Mouse (Mus musculus): ENCODE measurements around the gene Slc41a2.

DNA sequence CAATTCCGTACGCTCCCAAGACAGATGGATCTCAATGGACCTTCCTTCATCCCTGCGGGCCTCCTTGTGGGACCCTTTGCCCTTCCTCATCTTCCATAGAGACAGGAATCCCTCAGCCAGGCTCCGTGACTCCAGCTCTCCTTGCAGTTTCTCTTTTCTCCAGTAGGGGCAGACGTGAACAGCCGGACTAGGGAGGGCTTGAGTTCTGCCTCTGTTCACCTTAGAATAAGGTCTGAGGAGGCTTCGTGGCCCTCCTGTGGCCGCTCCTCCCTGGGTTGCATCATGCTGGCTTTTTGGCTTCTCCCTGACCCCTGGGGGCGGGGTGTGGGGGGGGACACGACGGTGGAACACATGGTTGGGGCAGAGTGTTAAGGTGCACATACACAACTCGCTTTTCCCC, 118.0 kb downstream of the Slc41a2 start:
- TF ChIP-seq CTCF (IDR thresholded peaks at IDR 0.05; ENCODE audit: low read depth) (peak; percentile 81), EP300 (IDR thresholded peaks at IDR 0.05; ENCODE audit: low read depth) (no peak)

Measured in liver, postnatal 0 days (tissue).